Mouse (Mus musculus) embryonic fibroblast, embryonic 13.5 days (primary cell): ENCODE data around the gene Acat3.

Source experiments
- CTCF ChIP-seq: IDR thresholded peaks from 2 replicates; pipeline ENCODE4 v1.5.1; 2011; ENCODE audit warnings: mild to moderate bottlenecking, control low read depth, low read length, moderate library complexity, borderline replicate concordance; ENCODE audit not compliant: insufficient read depth
- POLR2A ChIP-seq: IDR thresholded peaks from 2 replicates; pipeline ENCODE4 v1.6.1; 2011; ENCODE audit warnings: low read depth, mild to moderate bottlenecking, control low read depth, low read length, moderate library complexity

DNA sequence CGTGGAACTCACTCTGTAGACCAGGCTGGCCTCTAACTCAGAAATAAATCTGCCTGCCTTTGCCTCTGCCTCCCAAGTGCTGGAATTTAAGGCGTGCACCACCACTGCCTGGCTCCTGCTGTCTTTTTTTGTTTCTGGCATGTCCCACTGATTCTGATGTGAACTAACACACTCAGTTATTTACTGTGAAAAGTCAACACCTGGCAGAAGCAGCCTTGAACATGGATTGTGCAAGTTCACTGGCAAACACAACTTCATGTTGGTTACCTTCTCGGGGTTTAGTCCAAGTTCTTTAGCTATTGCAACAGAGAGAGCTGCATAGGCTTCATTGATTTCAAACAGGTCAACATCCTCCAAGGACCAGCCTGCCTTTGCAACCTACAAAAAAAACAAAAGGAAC, 15.4 kb downstream of the Acat3 start:
- TF ChIP-seq CTCF (no peak), POLR2A (no peak)
